Mouse (Mus musculus) gastrocnemius, adult 8-10 months (tissue): ENCODE measurements around the gene Pik3r5. TPM values are rescaled to one million over a fixed set of nuclear protein-coding genes. Genes with fewer than 3 reads are reported as not detected.
A peak's percentile ranks its signal among the peaks of the same experiment; 100 is the strongest.

Experiments used
- DNase-seq, 2 experiments: peaks; one replicate each; pipeline ENCODE4 v3.0.0; 2022; ENCODE audit warnings: low spot score in 2 of 2
- total RNA-seq, 4 experiments: library from RNA; stranded (reverse); gene quantifications; 2 replicates each; pipeline ENCODE4 v1.2.4; 2022

Gene Pik3r5
- total RNA-seq, 4 experiments from 2014 or later, result 0.22 to 0.56 (median 0.43) TPM

DNA sequence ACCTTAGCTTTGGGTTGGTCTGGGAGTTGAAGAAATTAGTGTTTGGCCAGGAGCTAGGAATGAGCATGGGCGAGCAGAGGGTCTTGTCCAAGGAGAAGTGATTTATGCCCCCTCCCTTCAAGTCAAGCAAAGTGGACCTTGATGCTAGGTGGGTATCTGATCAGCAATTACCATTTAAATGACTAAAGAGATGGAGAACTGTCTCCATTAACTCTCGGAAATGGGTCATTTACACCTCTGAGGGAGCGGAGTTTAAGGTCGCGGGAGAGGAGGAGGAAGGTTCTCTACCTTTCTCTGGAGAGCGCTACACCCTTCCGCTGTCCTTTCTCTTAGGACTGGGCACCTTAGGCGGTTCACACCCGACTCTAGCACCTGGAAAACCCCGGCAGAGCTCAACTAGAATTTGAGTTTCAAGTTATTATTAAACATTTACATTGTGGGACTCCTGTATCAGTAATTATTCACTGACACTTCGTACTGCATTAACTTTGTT is 31.1 kb upstream of the Pik3r5 start, which contains the start of gene Ntn1:
Gene Ntn1, minus strand, starts transcription at position 97 of the 493 bp plus-strand sequence.
- DNase-seq, result no peak

DNA sequence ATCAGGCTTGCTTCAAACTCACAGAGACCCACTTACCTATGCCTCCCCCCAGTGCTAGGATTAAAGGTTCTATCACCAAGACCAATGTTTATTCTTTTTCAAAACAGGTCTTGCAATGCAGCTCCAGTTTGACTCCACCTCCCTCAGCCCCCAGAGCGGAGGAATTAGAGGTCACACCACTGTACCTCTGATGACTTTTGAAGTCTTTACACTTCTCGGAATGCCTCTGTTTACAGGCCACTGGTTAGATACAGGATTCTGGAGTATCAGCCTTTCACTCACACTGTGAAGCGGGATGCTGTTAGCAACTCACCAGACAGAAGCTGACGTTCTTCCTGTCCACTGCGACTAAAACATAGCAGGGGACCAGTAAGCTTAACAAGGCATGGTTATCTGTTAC is 30.5 kb upstream of the Pik3r5 start:
- no peak for DNase-seq

DNA sequence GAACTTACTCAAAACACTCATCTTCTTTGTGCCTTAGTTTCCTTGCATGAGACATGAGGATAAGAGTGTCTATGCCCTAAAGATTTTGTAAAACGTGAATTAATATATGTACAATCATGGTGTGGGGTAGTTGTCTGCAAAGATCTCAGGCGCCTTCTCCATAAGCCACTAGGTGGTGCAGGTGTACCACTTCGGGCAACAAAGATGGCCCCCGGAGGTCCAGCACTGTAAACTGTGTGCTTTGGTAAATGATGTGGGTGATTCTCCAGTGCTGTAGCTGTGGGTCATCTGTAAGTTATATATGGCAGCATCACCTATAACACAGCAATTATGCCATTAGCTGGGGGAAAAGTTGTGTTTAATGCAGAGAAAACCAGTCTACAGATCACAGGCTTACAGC is 27.7 kb upstream of the Pik3r5 start:
- DNase-seq, result no peak

DNA sequence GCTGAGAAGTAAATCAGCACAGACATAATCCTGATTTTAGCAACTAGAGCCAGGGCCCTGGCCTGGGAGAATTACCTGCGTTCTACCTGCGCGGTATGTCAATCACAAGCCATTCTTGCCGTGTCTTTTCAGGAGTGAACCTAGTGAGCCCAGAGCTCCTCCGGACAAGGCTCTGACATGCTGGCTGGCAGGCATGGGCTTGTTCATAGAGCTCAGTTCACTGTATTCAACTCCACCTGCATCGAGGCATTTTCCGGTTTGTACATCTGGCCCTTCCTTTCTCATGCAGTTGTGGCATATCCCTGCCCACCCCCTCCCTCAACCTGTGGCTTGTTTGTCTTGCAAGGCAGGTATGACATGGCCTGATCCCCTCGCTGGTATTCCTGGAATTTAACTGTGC is 26.3 kb upstream of the Pik3r5 start:
- DNase-seq, result no peak

DNA sequence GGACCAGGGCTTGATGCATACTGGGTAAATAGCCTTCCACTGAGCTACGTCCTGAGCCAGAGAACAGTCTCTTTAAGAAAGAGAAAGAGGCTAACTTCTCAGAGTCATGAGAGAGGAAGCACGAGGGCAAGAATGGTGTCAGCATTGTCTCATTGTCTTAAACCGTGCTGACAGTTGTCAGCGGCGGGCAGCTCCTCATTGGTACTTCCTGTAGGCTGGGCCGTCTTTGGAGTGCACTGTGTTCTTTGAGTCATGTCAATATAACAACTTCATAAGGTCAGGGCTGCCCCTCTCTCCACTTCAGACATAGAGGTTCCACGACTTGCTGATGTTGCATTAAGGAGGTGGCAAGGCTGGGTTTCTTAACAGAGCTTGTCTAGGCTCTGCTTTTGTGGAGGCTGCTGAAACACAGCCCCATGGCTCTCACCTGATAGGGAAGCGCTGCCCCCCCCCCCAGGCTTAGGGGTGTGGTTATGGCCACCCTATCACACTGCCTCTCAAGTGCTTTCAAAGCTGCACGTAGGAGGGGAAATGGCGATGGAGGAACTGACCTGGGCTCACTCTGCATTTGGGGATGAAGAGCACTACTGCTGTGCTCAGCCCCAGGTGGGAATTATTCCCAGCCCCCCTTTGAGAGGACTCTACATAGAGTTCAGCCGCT is 24.5 kb upstream of the Pik3r5 start:
- DNase-seq, result no peak

DNA sequence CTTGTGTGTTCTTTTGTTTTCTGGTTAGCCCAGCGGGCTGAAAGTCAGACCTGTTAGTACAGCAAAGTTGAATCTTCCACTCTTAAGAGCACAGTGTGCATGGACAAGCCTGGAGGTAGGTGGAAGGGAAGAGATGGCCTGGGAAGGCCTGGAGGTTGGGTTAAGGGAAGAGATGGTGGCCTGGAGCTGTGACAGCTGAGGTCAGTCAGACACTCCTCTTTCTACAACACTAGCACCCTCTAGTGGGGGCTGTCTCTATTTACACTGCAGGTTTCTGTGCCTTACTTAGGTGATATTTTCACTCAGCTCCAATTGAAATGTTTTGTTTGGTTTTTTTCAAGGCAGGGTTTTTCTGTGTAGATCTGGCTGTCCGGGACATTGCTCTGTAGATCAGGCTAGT is 23.8 kb upstream of the Pik3r5 start:
- DNase-seq, result peak; percentile 49 to 52

DNA sequence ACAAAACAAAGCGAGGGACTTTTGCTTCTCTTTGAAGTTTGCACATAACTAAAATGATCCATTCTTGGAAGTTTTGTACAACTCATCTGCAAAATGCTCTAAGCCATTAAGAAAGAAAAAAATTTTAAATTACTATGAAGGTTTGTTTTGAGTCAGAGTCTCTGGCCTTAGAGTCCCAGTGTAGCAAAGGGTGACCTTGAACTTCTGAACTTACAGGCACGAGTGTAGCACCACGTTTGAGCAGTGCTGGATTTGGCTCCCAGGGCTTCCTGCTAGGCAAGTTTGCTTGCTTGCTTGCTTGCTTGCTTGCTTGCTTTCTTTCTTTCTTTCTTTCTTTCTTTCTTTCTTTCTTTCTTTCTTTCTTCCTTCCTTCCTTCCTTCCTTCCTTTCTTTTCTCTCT is 14.9 kb upstream of the Pik3r5 start:
- DNase-seq, result no peak

DNA sequence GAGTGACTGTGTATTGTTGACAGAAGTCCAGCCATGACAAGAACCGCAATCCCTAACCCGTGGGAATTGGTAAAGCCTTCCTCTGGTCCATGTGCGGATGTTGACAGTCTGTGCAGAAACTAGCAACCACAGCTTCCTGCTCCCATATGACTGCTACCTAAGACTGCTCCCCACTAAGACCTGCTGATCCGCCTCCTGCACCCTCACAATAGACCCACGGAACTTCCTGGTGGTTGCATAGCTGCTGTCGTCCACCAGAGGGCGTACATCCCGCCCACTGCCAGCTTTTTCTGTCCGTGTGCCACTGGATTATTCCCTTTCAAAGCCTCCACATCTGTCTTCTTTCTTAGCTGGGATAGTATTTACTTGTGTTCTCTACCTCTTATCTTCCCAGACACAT is 14.1 kb upstream of the Pik3r5 start:
- DNase-seq, result no peak

DNA sequence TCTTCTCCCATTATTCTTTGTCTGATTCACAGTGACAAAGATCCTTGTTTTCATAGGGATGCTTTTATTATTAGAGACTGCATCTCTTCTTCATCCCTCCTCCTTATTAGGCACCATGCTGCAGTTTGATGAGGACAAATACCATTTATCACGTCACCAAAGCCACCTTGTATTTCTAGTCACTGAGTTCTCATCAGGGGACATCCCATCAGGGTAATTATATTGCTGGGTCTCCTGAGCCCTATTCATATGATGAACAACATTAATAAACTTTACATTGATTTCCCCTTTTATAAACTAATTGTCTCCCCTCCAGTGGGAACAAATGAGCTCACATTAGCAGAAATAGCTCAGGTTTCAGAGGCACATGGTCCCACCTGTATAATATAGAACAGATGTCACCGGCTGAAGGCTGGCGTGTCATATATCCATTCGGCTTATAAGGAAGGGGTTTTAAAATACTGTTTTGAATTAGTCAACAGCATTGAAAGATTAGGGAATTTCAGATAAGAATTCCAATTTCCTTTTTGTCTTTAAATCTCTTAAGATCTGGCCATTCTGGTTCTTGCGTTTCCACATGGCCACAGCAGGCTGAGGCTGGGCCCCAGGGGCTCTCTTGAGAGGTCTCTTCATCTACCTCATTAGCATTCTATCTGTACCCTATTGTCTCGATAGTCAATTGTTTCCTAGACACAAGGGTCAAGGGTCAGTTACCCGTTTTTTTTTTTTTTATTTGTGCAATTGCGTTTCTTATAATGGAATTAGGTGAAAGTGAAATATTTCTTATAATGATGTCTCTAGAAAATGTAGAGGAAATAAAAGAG is 6.2 kb upstream of the Pik3r5 start:
- no peak for DNase-seq

DNA sequence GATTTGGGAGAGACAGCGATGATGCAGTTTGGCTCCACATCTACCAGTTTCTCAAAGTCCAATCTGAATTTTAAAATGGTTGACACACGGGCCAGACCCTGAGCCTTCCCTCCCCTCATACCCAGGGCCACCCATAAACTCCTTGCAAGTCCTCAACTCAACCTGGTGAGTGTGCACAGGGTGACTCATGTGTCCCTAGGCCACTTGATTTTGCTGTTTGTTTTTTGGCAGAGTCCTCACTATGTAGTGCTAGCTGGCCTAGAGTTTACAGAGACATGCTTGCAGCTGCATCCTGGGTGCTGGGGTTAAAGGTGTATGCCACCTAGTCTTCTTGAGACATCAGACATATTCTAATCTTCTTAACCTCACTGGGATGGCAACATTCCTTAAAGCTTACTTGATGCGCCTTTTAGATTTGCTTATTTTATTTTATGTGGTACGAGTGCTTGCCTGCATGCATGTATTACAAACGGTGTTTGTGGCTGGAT is 4.8 kb upstream of the Pik3r5 start:
- DNase-seq, result no peak

DNA sequence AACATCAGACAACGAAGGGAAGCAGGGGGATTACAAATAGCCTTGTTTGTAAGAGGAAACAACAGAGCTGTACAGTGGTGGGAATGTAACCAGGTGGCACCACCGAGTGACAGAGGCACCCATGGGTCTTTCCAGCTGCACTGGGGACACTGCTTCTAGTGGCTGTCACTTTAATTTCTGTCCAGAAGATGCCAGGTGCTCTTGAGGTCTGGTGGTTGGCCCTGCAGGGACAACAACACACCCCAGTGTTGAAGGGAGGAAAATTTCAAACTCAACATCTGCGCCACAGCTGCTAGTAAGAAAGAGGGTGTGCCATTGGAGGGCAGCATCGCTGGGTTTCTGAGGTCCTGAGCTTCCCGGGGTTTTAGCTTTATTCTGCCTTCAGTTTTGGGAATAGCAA is 1.3 kb upstream of the Pik3r5 start:
- DNase-seq, result no peak

DNA sequence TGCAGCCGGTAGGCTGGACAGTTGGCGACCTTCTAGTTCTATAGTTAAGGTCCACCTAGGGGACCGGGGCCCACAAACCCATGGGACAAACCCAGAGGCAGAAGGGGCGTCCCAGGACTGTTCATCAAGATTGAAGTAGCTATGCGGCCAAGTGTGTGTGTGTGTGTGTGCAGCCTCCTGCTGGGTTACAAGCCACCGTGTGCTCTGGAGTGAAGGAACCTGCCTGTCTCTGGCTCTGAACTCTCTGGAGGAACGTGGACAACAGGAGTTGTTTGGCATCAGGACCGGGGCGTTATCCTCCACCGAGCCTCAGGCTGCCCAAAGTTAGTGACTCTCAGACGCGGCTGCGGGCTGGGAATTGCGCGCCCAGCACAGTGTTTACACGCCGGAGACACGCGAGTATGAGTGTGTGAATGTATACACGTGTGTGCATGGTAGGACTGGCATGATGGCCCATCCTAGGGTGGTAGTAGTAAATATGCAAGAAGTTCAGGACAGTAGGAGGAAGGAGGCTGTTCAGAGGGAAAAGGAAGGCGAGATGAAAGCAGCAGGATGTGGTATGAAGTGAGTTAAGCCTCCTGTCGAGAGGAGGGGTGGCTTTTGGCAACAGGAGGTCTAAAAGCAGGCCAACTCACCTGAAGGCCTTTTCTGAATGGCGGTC is 570 bp downstream of the Pik3r5 start:
- no peak for DNase-seq

DNA sequence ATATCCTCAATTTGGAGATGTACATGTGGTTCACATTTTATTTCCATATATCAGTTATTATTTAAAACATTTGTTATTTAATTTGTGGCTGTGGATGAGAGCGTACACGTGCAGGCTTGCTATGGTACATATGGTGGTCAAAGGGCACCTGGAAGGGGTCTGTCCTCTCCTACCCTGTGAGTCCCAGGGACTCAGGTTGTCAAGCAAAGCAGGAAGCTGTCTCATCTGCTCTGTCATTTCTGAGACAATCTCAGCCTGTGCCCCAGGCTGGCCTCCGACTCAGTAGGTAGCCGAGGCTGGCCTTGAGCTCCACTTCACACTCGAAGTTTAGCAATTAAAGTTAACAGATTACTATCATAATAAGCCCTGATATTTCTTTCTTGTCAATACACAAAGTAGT is 1.6 kb downstream of the Pik3r5 start:
- no peak for DNase-seq

DNA sequence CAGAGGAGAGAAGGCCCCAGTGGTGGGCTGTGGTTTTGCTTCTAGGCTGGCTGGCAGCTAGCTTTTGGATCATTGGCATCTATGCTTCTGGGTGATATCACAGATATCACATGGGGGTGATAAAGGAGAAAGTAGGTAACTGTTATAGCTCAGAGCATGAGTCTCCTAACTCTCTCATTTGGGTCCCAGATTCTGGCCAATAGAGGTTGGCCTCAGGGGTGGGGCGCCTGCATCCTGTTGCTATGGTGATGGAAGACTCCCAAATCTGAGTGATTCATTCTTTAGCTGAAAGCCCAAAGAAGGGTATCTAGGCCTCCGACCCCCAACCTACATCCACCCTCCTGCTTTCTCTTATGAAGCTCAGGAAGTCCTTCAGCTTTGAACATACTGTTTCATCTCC is 2.8 kb downstream of the Pik3r5 start:
- no peak for DNase-seq

DNA sequence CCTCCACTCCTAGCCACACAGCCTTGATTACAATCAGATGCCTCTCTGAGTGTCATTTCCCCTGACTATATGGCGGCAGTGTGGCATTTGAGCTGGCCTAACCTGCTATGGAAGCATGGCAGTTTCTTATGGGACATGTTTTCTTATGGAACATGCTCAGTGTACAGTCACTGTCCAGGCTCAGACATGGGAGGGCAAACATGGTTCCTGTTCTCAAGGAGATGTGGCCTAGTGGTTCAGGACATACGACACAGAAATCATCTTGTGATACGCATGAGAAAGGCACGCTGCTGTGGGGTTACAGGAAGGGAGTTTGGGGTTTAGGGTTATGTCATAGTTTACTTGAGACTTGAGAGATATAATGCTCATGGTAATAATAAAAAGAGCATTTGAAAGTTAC is 3.7 kb downstream of the Pik3r5 start:
- no peak for DNase-seq

DNA sequence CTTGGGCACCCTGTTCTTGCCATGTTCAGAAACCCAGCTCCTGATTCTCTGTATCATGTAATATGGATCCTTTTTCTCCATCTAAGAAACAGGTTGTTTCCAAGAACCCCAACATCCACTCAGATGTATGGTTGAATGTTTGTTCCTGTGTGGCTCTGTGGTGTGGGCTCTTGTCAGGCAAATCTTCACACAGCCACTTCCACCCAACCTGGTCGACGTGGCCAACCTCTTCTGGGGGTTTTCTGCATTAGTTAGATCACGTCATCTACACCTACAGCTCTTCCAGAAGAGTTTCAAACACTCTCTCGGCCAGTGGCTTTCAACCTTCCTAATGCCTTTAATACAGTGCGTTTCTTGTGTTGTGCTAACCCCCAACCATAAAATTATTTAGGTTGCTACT is 4.5 kb downstream of the Pik3r5 start:
- no peak for DNase-seq

DNA sequence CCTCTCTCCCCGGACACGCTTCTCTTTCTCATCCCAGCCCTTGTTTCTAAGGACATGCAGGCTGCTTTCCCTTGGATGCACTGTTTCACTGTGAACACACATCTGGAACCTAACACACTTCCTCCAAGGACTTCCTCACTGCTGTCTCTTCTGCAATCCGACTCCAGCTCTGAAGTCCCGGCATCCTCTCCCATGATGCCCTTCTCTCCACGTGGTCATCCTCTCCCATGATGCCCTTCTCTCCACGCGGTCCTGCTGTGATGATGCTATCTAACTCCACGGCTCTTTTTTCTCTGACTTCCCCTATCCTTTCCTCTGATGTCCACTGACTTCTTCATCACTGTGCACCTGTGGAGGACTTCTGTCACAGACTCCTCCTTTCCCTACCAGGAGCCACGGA is 8.2 kb downstream of the Pik3r5 start:
- DNase-seq, result no peak

DNA sequence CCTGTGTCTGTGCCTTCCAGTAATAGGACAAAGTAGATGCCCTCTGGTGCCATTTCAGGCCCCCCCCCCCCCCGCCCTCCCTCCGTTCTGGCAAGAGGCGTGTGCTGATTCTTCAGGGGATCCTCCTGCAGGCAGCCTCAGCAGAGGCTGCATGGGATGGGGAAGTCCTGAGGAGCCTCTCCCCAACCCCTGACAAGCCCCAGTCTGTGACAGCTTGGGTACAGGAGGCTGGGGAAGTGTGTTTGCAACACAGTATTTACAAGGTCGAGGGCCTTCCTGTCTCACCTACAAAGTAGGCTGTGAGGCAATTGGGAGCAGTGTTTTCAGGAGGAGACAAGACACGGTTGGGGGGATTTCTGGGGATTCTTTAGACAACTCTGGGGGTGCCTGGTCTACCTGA is 9.0 kb downstream of the Pik3r5 start:
- DNase-seq, result no peak

DNA sequence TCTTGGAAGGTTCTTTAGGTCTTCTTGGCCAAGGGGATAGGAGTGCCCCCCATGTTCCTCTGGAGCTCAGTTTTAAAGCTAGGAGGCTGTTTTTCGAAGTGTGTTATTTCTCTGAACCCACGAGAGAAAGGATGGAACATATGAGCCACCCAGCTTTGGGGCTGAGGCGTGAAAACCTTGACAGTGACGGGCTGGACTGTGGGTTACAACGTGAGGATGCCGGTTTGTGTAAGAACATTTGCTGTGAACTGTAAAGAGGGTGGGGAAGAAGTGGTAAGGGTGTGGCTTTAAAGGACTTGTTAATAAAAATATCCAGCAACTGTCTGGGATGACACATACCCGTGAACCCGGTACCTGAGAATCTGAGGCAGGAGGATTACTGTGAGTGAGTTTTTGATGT is 10.4 kb downstream of the Pik3r5 start:
- no peak for DNase-seq

DNA sequence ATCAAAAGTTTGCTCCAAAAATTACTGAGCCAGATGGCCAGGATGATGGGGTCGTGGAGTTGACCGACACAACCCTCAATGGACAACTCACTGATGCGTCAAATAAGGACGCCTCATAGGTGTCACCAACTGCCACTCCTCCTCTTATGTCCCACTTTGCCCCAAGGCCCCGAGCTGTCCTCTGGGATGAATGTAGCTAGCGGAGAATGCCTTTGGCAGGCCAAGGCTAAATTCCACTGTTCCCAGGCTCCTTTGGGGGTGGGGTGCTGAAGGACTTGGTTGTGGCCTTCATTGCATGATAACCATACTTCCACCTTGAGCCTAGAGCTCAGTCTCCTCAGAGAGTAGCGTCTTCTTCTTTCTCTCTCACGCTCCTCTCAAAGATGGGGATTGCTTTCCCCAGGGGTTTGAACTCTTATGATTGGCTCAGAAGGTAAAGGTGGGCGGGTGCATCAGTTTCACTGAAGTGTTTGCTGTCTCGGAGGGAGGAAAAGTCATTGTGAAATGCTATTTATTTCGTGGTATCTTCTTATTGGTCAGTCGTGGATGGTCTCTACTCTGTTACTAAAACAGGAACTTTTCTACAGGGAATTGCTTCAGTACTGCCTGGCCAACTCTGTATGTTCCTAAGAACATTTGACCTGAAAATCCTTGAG is 11.2 kb downstream of the Pik3r5 start:
- no peak for DNase-seq

DNA sequence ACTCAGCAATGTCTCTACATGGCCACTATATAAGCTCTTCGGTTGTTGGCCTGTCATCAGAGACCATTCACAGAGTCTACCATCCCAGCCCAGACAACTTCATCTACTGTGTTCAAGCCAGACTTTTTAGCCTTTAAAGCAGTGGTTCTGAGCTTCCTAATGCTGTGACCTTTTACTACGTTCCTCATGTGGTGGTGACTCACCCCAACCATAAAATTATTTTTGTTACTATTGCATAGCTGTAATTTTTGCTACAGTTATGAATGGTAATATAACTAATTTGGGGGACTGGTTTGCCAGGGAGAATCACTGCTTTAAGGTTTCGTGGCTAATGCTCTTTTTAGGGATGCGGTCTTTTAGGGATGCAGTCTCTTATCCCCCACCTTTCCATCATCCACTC is 14.0 kb downstream of the Pik3r5 start:
- no peak for DNase-seq

DNA sequence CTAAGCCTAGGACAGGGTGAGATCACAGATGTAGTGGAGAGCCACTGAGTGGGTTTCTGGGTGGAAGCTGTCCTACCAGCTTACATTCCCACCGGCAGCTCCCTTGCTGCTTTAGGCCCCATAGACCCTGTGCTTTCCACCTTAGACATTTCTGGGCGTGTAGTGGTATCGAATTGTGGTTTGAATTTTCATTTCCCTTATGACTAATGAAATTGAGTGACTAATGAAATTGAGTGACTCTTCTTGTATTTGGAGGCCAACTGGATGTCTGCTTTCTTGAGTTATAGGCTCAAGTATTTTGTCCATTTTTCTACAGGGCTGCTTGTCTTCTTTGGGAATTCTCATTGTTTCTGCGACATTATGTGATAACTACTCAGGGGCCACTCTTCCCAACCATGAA is 14.6 kb downstream of the Pik3r5 start:
- DNase-seq, result no peak
